Mouse (Mus musculus) 3134 (cell line): ENCODE data around the gene Zfp654.

Experiments used
- DNase-seq: peaks from one replicate; pipeline ENCODE4 v3.0.0-alpha.2; 2011; ENCODE audit warnings: low spot score; ENCODE audit not compliant: insufficient read length; ENCODE audit errors: extremely low read depth

Zfp654 gene

DNA sequence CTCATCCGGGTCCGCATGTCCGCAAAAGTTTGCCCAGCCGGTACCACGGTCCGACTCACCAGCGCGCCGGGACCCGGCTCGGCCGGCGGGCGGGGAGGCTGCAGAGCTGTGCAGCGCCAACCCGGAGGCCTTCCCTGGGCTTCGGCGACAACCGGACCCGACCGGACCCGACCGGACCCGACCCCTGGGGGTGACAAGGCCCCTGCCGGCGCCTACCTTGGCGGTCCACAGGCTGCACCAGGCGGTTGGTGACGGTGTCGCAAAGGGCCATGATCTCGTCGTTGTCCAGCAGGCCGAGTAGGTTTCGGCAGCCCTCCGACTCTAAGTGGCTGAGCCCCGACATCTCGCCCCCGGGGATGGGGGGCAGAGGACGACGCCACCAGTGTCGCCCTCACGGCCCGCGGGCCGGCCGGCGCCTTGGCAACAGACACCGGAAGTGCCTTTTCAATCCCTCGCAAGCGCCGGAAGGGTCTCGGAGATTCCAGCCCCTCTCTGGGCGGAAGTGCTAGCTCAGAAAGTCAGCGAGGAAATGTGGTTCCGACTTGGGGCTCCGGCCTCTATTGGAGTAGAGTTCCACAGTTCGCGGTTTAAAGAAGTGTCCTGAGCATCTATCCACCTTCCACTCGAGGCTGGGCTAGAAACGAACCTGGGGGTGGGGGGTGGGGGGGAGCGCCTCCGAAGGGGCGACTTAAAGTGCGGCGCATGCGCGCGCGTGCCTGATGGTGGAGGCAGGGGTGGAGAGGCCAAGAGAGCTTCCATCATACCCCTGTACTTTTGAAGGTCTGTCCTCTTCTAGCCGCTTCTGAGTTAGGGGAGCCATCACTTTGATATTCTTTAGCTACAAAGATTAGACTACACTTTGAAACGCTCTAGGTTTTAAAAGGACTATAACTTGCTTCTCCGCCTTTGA, 80.7 kb downstream of the Zfp654 start, which contains the start of gene 4930453N24Rik:
4930453N24Rik (minus strand) TSS at position 641 of the 910 bp plus-strand sequence.
- DNase-seq, result peak; percentile 90

DNA sequence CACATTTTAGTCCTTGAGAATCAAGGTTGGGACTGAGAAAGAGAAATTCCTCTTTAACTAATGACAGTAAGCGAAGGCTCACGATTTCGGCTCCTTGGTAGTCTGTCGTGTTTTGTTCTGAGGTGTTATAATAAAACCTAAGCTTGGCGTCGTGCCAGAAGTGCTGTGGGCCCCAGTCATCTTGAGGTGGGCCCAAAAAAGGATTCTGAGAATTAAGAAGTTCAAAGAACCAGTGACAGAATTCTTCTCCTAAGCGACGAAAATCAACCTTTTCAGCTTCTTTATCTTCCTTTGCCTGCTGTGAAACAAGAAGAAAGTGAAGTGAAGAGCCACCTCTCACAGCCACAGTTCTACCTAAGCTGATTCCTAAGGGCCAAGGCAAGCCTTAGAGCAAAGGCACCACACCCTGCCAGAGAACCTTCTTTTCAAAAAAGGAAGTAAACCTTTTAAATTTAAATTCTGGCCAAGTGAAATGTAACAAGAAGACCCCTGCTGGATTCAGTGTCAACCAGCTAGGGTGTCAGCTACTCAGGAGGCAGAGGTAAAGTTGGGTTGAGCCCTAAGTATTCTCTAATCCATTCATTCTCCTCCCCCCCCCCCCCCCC, 84.7 kb downstream of the Zfp654 start:
- no peak for DNase-seq

DNA sequence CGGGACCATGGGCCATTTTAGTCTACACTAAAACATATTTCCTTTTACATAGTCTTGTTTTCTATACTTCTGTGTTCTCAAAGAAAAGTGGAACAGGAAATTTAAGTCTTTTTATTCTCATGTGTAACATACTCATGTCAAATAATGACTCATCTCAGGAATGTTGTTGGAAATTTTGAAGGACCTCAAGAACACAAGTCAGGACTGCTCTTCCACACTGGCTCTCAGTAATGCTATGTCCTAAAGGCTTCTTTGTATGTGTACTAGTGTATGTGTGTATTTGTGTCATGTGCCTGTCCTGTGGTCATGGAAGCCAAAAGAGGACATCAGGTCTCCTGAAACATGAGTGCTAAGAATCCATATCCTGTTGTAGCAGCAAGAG, 92.2 kb downstream of the Zfp654 start:
- no peak for DNase-seq

DNA sequence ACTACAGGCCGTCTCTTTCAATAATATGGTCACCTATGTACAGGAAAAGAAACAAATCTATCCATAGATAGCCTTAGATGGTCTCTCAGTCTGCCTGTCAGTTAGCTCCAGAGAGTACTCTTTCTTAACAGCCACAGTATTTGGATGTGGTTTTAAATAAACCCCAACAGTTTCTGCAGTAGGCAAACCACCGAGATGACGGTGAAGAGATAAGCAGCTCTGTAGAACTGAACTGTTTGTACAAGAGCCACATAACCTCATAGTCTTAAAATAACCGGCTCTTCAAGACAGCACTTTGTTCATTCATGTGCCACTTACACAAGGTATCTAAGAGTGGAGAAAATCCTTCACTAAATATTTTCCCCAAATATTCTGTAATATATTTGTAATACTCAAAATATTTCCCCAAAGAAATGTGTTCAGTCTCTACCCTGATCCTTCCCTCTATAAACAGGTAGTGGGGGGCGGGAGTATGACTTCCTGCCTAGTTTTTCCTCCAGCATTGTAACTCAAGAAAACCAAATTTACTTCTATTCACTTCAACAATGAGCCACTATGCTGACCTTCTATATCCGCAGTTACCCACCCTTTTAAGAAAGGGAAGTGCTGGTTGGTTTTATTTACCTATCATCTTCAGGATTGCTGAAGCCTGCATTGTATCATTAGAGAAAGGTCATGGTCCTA, 92.7 kb downstream of the Zfp654 start:
- peak; percentile 19 for DNase-seq

DNA sequence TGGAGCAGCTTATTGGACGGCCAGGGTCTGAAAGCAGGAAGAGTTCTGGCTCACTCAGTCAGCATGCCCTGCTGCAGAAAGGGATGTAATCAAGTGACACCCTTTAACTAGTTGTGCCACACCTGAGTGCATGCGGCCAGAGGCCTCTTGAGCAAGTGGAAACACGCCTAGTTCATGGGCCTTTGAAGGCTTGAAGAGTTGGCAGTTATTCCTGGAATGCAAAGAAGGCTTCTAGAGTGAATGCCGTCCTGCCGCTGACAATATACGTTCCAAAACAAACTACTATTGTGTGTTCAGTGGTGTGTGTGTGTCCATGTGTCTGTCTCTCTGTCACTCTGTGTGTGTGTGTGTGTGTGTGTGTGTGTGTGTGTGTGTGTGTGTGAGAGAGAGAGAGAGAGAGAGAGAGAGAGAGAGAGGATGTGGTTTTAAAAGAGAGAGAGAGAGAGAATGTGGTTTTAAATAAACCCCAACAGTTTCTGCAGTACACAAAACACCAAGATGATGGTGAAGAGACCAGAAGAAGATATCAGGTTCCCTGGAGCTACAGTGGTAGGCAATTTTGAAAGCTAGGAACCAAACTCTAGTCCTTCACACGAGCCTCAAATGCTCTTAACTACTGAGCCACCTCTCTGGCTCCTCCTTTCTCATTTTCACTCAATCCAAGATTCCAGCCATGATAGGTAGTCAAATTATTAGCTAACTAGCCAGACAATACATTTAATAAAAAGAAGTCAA, 93.6 kb downstream of the Zfp654 start:
- no peak for DNase-seq

DNA sequence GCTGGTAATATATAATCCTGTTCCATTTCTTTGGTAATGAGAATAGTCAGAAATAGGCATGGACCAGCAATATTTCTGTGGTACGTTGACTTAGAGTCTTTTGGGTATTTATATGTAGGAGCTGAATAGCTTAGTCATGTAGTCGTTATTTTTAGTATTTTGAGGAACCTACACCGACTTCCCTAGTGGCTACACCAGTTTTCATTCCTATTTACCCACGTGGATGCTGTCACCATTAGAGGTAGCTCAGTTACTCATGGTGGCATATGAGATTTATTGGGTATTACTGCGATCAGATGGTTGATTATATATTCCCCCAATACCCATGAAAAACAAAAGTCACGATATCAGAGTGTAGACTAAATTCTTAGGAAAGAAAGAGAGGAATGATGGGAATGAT, 95.1 kb downstream of the Zfp654 start:
- DNase-seq, result no peak

DNA sequence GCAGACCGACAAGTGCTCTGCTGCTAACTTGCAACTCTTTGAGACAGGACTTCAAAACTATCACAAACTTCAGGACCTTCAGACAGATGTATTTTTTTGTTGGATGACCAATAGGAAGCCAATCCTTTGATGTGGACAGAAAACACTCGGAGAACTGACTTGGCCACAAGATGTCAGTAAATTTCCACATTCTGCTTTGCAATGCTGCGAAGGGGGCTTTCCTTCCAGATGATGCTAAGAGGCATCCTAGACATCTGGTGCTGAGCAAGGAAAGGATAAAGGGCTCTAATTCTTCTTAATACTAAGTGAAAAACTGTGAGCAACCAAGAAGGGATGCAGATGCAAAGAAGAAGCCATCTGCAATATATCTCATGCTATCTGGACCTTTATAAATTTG, 96.7 kb downstream of the Zfp654 start:
- DNase-seq, result no peak

DNA sequence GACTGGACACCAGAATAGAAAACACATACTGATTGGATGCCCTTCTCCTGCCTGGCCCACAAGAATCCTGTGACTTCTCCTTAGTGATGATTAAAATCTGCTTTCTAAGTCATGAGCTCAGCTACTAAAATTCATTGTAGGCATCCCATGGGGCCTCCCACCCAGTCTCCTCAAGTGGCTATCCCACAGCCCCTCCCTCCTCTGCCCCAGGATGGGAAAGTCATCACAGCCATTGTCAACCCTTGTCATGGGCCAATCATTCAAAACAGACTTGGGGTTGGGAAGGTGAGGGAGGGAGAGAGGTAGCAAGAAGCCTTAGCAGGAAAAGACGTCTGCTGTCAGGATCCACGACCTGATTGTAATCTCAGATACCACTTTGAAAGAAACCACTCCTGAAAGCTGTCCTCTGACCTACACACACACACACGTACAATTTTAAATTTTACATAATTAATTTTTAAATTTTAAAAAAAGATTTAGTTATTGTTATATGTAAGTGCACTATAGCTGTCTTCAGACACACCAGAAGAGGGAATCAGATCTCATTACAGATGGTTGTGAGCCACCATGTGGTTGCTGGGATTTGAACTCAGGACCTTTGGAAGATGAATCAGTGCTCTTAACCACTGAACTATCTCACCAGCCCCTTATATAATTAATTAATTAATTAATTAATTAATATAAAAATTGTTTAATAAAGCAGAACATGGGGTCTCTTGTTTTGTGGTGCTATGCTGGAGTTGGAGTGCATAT, 97.3 kb downstream of the Zfp654 start:
- DNase-seq, result no peak

DNA sequence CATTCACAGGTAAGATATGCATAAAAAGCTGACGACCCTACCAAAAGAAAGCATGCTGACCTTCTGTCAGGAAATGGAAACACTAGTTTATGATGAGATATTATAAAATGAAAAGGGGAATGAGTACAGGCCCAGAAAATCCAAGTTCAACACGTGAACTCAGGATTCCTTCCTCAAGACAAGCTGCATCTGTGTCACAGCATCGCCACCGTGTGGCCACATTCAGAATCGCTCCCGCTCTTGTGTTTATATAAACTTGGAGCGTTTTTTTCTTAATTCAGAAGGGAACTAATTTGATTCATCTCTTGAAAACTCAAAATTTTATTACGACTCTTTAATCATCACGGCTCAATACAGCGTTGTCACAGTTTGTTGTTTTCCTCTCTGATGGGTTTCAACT, 103.2 kb downstream of the Zfp654 start:
- peak; percentile 12 for DNase-seq

DNA sequence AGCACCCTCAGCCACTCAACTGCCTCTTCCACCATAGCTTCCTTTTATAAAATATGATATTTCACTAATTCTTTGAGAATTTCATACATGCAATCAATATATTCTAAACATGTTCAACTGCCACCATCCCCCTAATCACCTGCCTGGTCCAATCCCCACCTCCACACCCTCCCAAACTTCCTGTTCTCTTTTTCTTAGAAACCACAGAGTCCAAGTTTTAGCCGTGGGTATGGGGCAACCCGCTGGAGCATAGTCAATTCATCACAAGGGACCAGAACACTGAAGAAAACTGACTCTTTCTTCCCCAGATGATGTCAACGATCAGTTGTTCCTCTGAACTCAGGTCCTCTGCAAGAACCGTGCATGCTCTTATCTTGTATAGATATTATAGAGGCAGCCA, 106.4 kb downstream of the Zfp654 start:
- no peak for DNase-seq

DNA sequence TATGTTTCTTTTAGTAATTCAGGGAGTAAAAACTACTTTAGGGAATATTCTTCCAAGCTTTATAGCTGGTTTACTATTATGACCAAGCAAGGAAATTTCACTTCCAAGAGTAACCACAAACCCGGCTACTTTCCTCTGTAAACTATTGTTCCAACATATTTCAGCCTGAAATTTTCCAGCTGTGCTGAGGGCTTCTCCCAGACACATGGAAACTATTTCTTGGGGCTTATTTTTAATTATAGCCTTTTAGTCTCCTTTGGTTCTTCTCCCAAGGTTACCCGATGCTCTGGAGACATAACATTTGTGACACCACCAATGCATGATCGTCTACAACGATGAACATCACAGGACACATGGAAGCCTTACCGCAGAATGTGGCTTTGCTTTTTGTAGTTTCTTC, 114.2 kb downstream of the Zfp654 start:
- DNase-seq, result no peak
